Mouse (Mus musculus): ENCODE measurements around the gene Pakap. TPM values are rescaled to one million over a fixed set of nuclear protein-coding genes. Genes with fewer than 3 reads are reported as not detected.

The Pakap gene
- total and polyA plus RNA-seq, 3 experiments, result not detected

DNA sequence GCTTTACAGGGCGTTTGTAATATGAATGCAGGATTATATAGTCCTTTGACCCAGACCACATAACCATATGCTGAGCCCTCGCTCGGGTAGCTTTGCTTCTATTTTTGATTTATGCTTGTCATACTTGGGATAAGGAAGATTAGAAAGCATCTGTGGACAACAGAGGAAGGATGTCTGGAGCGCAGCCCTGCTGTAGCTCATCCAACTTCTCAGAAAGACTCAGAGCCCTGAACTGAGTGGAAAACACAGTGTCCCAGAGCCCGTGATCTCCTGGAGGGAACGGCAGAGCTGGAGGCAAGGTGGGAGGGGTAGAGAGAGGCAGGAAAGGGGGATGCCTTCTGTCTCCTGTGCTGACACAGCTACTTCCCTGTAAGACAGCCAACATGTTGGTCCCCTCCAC lies 33.7 kb upstream of the Pakap start:
- ATAC-seq (ENCODE audit: extremely low read depth, insufficient number of reproducible peaks, low FRiP score, poor library complexity, severe bottlenecking) (no peak), DNase-seq (ENCODE audit: low spot score) (no peak)
- TF ChIP-seq POLR2AphosphoS5 (IDR thresholded peaks at IDR 0.05; ENCODE audit: insufficient replicate concordance, low read depth, low read length) (no peak), GATA2 (IDR thresholded peaks at IDR 0.05; ENCODE audit: borderline replicate concordance, low read depth, low read length) (no peak), TAL1 (conservative IDR thresholded peaks at IDR 0.05; ENCODE audit: low read depth, low read length) (no peak), GATA1 (IDR thresholded peaks at IDR 0.05; ENCODE audit: borderline replicate concordance, low read length) (no peak), CTCF (IDR thresholded peaks at IDR 0.05; ENCODE audit: low read depth, low read length) (no peak)
- Histone ChIP-seq H3K36me3 (replicated peaks) (no peaks in the 10 kb centered on the region), H3K9me3 (replicated peaks) (peaks cover 67% of the 10 kb centered on the region), H3K4me3 (ENCODE audit: low read depth, low read length) (no peak overlapping the region), H3K27me3 (ENCODE audit: insufficient read depth, low read length) (no peaks in the 10 kb centered on the region), H3K4me1 (ENCODE audit: insufficient read depth, low read depth, low read length) (no peaks in the 10 kb centered on the region)

DNA sequence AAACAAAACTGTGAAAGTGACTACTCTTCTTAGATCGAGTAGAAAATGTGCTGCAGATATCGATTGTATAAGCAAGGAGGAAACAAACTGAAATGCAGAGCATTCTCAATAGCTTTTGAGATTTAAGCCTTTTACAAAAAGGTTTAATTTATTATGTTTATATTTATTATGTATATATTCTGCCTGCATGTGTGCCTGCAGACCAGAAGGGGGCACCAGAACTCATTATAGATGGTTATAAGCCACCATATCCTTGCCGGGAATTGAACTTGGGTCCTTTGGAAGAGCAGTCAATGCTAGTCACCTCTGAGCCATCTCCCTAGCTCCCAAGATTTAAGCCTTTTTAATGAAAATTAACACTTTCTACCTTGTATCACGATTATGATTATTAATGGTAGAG lies 32.9 kb upstream of the Pakap start:
- no peak for DNase-seq (ENCODE audit: low spot score)
- H3K9me3 ChIP-seq (replicated peaks), result peaks cover 69% of the 10 kb centered on the region
- no peaks in the 10 kb centered on the region for H3K27me3 ChIP-seq (ENCODE audit: insufficient read depth, low read length)
- TF ChIP-seq GATA2 (IDR thresholded peaks at IDR 0.05; ENCODE audit: borderline replicate concordance, low read depth, low read length) (no peak), CTCF (IDR thresholded peaks at IDR 0.05; ENCODE audit: low read depth, low read length) (no peak), GATA1 (IDR thresholded peaks at IDR 0.05; ENCODE audit: borderline replicate concordance, low read length) (no peak), POLR2AphosphoS5 (IDR thresholded peaks at IDR 0.05; ENCODE audit: insufficient replicate concordance, low read depth, low read length) (no peak), TAL1 (conservative IDR thresholded peaks at IDR 0.05; ENCODE audit: low read depth, low read length) (no peak)
- H3K4me1 ChIP-seq (ENCODE audit: insufficient read depth, low read depth, low read length), result no peaks in the 10 kb centered on the region
- H3K4me3 ChIP-seq (ENCODE audit: low read depth, low read length), result no peak overlapping the region
- no peak for ATAC-seq (ENCODE audit: extremely low read depth, insufficient number of reproducible peaks, low FRiP score, poor library complexity, severe bottlenecking)
- no peaks in the 10 kb centered on the region for H3K36me3 ChIP-seq (replicated peaks)

DNA sequence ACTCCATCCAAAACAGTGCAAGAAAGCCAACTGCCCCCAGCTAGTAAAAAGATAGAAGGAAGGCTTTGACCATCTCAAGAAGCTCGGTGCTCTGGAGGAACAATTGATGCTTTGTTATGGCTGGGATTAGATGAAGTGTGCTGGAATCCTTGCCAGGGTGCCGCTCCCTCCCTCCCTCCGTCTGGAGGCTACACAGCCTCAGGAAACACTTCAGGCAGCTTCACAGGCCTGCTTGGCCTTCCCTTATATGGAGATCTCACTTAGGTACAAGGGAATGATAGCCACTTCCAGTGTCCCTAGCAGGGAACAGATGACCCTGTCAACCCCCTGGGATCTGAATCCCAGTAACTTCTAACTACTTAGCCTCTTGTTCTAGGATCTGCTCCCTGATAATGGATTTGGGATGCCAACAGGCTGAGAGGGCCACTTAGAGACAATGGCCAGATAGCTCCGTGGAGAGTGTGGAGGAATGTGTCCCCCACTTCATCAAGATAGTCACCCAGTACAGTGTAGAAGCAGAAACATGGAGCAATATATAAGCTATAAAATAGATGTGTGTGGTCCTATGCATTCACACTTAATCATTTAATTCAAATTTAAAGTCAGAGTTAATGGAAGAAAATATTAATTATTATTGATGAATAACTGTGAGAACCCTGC lies 29.8 kb upstream of the Pakap start:
- Histone ChIP-seq H3K4me3 (ENCODE audit: low read depth, low read length) (no peak overlapping the region), H3K9me3 (replicated peaks) (peaks cover 69% of the 10 kb centered on the region), H3K36me3 (replicated peaks) (no peaks in the 10 kb centered on the region), H3K27me3 (ENCODE audit: insufficient read depth, low read length) (no peaks in the 10 kb centered on the region), H3K4me1 (ENCODE audit: insufficient read depth, low read depth, low read length) (no peaks in the 10 kb centered on the region)
- DNase-seq (ENCODE audit: low spot score) (no peak), ATAC-seq (ENCODE audit: extremely low read depth, insufficient number of reproducible peaks, low FRiP score, poor library complexity, severe bottlenecking) (no peak)
- TF ChIP-seq GATA1 (IDR thresholded peaks at IDR 0.05; ENCODE audit: borderline replicate concordance, low read length) (no peak), POLR2AphosphoS5 (IDR thresholded peaks at IDR 0.05; ENCODE audit: insufficient replicate concordance, low read depth, low read length) (no peak), TAL1 (conservative IDR thresholded peaks at IDR 0.05; ENCODE audit: low read depth, low read length) (no peak), GATA2 (IDR thresholded peaks at IDR 0.05; ENCODE audit: borderline replicate concordance, low read depth, low read length) (no peak), CTCF (IDR thresholded peaks at IDR 0.05; ENCODE audit: low read depth, low read length) (no peak)

DNA sequence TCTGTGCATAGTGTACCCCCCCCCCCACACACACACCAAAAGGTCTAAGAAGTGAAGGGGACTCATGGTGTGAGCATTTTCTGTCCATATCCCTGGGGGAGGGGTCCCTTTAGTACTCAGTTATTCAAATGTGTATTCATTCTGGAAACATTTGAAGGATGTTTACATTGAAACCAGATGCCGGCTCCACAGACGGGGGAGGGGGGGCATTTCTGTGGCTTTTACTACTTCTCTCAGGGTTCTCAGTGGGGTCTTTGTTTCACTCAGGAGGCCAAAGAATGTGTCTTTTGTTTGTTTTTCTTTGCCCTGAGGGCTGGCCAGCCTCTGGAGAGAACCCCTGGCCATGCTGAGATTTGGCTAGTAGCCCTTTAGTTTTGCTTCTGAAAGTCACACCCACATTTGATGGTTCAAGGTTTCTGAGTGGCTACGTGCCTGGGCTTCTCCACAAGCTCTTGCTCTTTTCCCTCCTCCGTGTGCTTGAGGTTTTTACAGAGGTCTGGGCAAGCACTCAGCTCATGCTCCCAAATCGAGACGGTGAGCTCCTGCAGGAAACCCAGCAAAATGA lies 24.2 kb upstream of the Pakap start:
- no peak for DNase-seq (ENCODE audit: low spot score)
- TF ChIP-seq TAL1 (conservative IDR thresholded peaks at IDR 0.05; ENCODE audit: low read depth, low read length) (no peak), GATA1 (IDR thresholded peaks at IDR 0.05; ENCODE audit: borderline replicate concordance, low read length) (no peak), POLR2AphosphoS5 (IDR thresholded peaks at IDR 0.05; ENCODE audit: insufficient replicate concordance, low read depth, low read length) (no peak), CTCF (IDR thresholded peaks at IDR 0.05; ENCODE audit: low read depth, low read length) (no peak), GATA2 (IDR thresholded peaks at IDR 0.05; ENCODE audit: borderline replicate concordance, low read depth, low read length) (no peak)
- no peaks in the 10 kb centered on the region for H3K36me3 ChIP-seq (replicated peaks)

DNA sequence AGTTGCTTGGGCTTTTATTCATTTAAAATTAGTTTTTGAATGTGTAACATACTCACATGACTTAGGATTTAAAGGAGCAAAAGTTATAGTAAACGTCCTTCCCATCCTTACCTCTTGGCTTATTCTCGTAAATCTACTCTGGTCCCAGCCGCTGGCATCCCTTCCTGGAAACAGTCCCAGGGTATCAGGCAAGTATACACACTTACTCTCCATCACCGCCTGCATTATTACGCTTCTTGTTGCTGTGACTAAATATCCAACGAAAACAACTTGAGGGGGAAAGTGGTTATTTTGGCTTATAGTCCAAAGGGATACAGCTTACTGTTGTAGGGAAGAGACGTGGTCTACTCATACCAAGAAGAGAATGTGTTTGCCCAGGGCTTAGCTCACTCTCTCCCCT lies 20.2 kb upstream of the Pakap start:
- Histone ChIP-seq H3K27me3 (ENCODE audit: insufficient read depth, low read length) (no peaks in the 10 kb centered on the region), H3K4me3 (ENCODE audit: low read depth, low read length) (no peak overlapping the region), H3K4me1 (ENCODE audit: insufficient read depth, low read depth, low read length) (no peaks in the 10 kb centered on the region), H3K36me3 (replicated peaks) (no peaks in the 10 kb centered on the region), H3K9me3 (replicated peaks) (peaks cover 48% of the 10 kb centered on the region)
- DNase-seq (ENCODE audit: low spot score), result no peak
- no peak for TF ChIP-seq POLR2AphosphoS5 (IDR thresholded peaks at IDR 0.05; ENCODE audit: insufficient replicate concordance, low read depth, low read length)
- TF ChIP-seq TAL1 (conservative IDR thresholded peaks at IDR 0.05; ENCODE audit: low read depth, low read length), result no peak
- TF ChIP-seq GATA2 (IDR thresholded peaks at IDR 0.05; ENCODE audit: borderline replicate concordance, low read depth, low read length), result no peak
- TF ChIP-seq CTCF (IDR thresholded peaks at IDR 0.05; ENCODE audit: low read depth, low read length), result no peak
- TF ChIP-seq GATA1 (IDR thresholded peaks at IDR 0.05; ENCODE audit: borderline replicate concordance, low read length), result no peak
- no peak for ATAC-seq (ENCODE audit: extremely low read depth, insufficient number of reproducible peaks, low FRiP score, poor library complexity, severe bottlenecking)

More for the DNA sequence above, 24.2 kb upstream of the Pakap start:
- no peaks in the 10 kb centered on the region for H3K4me1 ChIP-seq (ENCODE audit: insufficient read depth, low read depth, low read length)
- H3K4me3 ChIP-seq (ENCODE audit: low read depth, low read length), result no peak overlapping the region
- peaks cover 52% of the 10 kb centered on the region for H3K9me3 ChIP-seq (replicated peaks)
- no peak for ATAC-seq (ENCODE audit: extremely low read depth, insufficient number of reproducible peaks, low FRiP score, poor library complexity, severe bottlenecking)
- H3K27me3 ChIP-seq (ENCODE audit: insufficient read depth, low read length), result no peaks in the 10 kb centered on the region

DNA sequence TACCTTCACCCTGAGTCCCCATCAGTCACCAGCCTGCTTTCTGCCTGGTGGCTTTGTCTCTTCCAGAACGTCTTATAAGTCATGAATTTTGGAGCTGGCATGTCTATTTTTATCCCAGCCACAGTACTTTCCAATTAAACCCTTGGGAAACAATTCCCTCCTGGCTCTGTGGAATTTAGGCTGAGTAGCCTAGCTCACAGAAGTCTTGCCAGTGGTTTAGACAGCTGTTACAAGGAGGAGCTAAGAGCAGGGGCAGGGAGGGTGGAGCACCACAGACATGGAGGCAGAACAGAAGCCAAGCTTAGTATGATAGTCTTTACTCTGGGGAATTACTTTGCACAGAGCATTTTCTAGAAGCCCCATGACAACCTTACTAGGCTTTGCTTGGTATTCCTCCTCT lies 17.8 kb upstream of the Pakap start:
- H3K36me3 ChIP-seq (replicated peaks), result no peaks in the 10 kb centered on the region
- no peaks in the 10 kb centered on the region for H3K4me1 ChIP-seq (ENCODE audit: insufficient read depth, low read depth, low read length)
- no peak overlapping the region for H3K4me3 ChIP-seq (ENCODE audit: low read depth, low read length)
- H3K9me3 ChIP-seq (replicated peaks), result peaks cover 45% of the 10 kb centered on the region
- no peak for ATAC-seq (ENCODE audit: extremely low read depth, insufficient number of reproducible peaks, low FRiP score, poor library complexity, severe bottlenecking)
- H3K27me3 ChIP-seq (ENCODE audit: insufficient read depth, low read length), result no peaks in the 10 kb centered on the region
- no peak for DNase-seq (ENCODE audit: low spot score)
- no peak for TF ChIP-seq GATA1 (IDR thresholded peaks at IDR 0.05; ENCODE audit: borderline replicate concordance, low read length)
- no peak for TF ChIP-seq POLR2AphosphoS5 (IDR thresholded peaks at IDR 0.05; ENCODE audit: insufficient replicate concordance, low read depth, low read length)
- no peak for TF ChIP-seq TAL1 (conservative IDR thresholded peaks at IDR 0.05; ENCODE audit: low read depth, low read length)

Data from G1E (cell line).